Mouse (Mus musculus): ENCODE results near the gene Vsx2. TPM values are rescaled to one million over a fixed set of nuclear protein-coding genes. Genes with fewer than 3 reads are reported as not detected.

The Vsx2 gene
- polyA plus RNA-seq (2014; fragmentation: Nextera tagmentation; extraction: Ambion mirVana) = not detected in 2 replicates

GRCm38 (mm10) chr12:84569336-84569970 is at the start of gene Vsx2:
Gene Vsx2 (plus strand): TSS chr12:84569762.
- Histone ChIP-seq H3K4me2 (ENCODE audit: low read length) (peak within 1 kb of the TSS; percentile 39), H3K4me1 (ENCODE audit: control insufficient read depth in 2 of 2, insufficient read depth in 2 of 2, low read length in 2 of 2) (peaks cover 4 to 20% of the 10 kb centered on the region in 2 experiments; a peak in 3 of 4 replicates)
- WGBS = 4% methylated on average over 25 of the region's 25 CpGs

GRCm38 (mm10) chr12:84523728-84524127 is 45.8 kb upstream of the Vsx2 start:
- H3K4me2 ChIP-seq (ENCODE audit: low read length) = no peak overlapping the region
- no peaks in the 10 kb centered on the region for H3K9me3 ChIP-seq (ENCODE audit: control insufficient read depth, low read length)
- no peaks in the 10 kb centered on the region for H3K36me3 ChIP-seq (ENCODE audit: control insufficient read depth, insufficient read depth, low read length)
- H3K4me3 ChIP-seq (ENCODE audit: control insufficient read depth in 1 of 2, insufficient read depth in 1 of 2, low read depth in 1 of 2, low read length in 2 of 2) = no peak overlapping the region
- no peaks in the 10 kb centered on the region for H3K27me3 ChIP-seq (ENCODE audit: control insufficient read depth, insufficient read depth, low read length)
- no peak for ATAC-seq (ENCODE audit: insufficient number of reproducible peaks, insufficient read depth, low FRiP score, low read depth)
- H3K9ac ChIP-seq (ENCODE audit: low read length) = no peak overlapping the region
- H3K4me1 ChIP-seq (ENCODE audit: control insufficient read depth in 2 of 2, insufficient read depth in 2 of 2, low read length in 2 of 2) = no peaks in the 10 kb centered on the region; a peak in 1 of 4 replicates
- WGBS = 72% methylated on average over 3 of the region's 3 CpGs
- no peak overlapping the region for H3K27ac ChIP-seq (replicated peaks in 1 of 2; ENCODE audit: control insufficient read depth in 1 of 2, insufficient read depth in 1 of 2, low read depth in 2 of 2, low read length in 2 of 2)

More at GRCm38 (mm10) chr12:84569336-84569970, at the start of gene Vsx2:
- ATAC-seq (ENCODE audit: insufficient number of reproducible peaks, insufficient read depth, low FRiP score, low read depth) = 0 out of 2 replicates have a peak, but pooled peaks have one; percentile 28
- Histone ChIP-seq H3K9me3 (ENCODE audit: control insufficient read depth, low read length) (no peaks in the 10 kb centered on the region), H3K9ac (ENCODE audit: low read length) (no peak within 1 kb of the TSS), H3K27me3 (ENCODE audit: control insufficient read depth, insufficient read depth, low read length) (peaks cover 76% of the 10 kb centered on the region), H3K27ac (replicated peaks in 1 of 2; ENCODE audit: control insufficient read depth in 1 of 2, insufficient read depth in 1 of 2, low read depth in 2 of 2, low read length in 2 of 2) (no peak within 1 kb of the TSS), H3K4me3 (ENCODE audit: control insufficient read depth in 1 of 2, insufficient read depth in 1 of 2, low read depth in 1 of 2, low read length in 2 of 2) (peak within 1 kb of the TSS in 1 of 2 experiments; percentile 30; a peak in 2 of 4 replicates), H3K36me3 (ENCODE audit: control insufficient read depth, insufficient read depth, low read length) (no peaks in the 10 kb centered on the region)

- H3K27ac ChIP-seq (replicated peaks in 1 of 2; ENCODE audit: control insufficient read depth in 1 of 2, insufficient read depth in 1 of 2, low read depth in 2 of 2, low read length in 2 of 2) = no peak overlapping the region
- no peak overlapping the region for H3K4me3 ChIP-seq (ENCODE audit: control insufficient read depth in 1 of 2, insufficient read depth in 1 of 2, low read depth in 1 of 2, low read length in 2 of 2)
- 72% methylated on average over 11 of the region's 11 CpGs for WGBS
- H3K36me3 ChIP-seq (ENCODE audit: control insufficient read depth, insufficient read depth, low read length) = no peaks in the 10 kb centered on the region
- no peaks in the 10 kb centered on the region; a peak in 1 of 4 replicates for H3K4me1 ChIP-seq (ENCODE audit: control insufficient read depth in 2 of 2, insufficient read depth in 2 of 2, low read length in 2 of 2)
- H3K9me3 ChIP-seq (ENCODE audit: control insufficient read depth, low read length) = no peaks in the 10 kb centered on the region
- no peaks in the 10 kb centered on the region for H3K27me3 ChIP-seq (ENCODE audit: control insufficient read depth, insufficient read depth, low read length)
- H3K4me2 ChIP-seq (ENCODE audit: low read length) = no peak overlapping the region
- no peak overlapping the region for H3K9ac ChIP-seq (ENCODE audit: low read length)
- no peak for ATAC-seq (ENCODE audit: insufficient number of reproducible peaks, insufficient read depth, low FRiP score, low read depth)
Measured at GRCm38 (mm10) chr12:84524147-84525050, 45.2 kb upstream of the Vsx2 start.

GRCm38 (mm10) chr12:84525422-84525821 is 44.1 kb upstream of the Vsx2 start:
- Histone ChIP-seq H3K9me3 (ENCODE audit: control insufficient read depth, low read length) (no peaks in the 10 kb centered on the region), H3K27me3 (ENCODE audit: control insufficient read depth, insufficient read depth, low read length) (no peaks in the 10 kb centered on the region), H3K9ac (ENCODE audit: low read length) (no peak overlapping the region), H3K4me1 (ENCODE audit: control insufficient read depth in 2 of 2, insufficient read depth in 2 of 2, low read length in 2 of 2) (no peaks in the 10 kb centered on the region; a peak in 1 of 4 replicates), H3K4me3 (ENCODE audit: control insufficient read depth in 1 of 2, insufficient read depth in 1 of 2, low read depth in 1 of 2, low read length in 2 of 2) (no peak overlapping the region), H3K27ac (replicated peaks in 1 of 2; ENCODE audit: control insufficient read depth in 1 of 2, insufficient read depth in 1 of 2, low read depth in 2 of 2, low read length in 2 of 2) (no peak overlapping the region), H3K4me2 (ENCODE audit: low read length) (no peak overlapping the region), H3K36me3 (ENCODE audit: control insufficient read depth, insufficient read depth, low read length) (no peaks in the 10 kb centered on the region)
- whole genome bisulfite sequencing = 87% methylated on average over 12 of the region's 12 CpGs
- ATAC-seq (ENCODE audit: insufficient number of reproducible peaks, insufficient read depth, low FRiP score, low read depth) = no peak

- H3K36me3 ChIP-seq (ENCODE audit: control insufficient read depth, insufficient read depth, low read length) = peaks cover 18% of the 10 kb centered on the region; the same call in 1 of the 2 replicates
Measured at GRCm38 (mm10) chr12:84530426-84530825, 39.1 kb upstream of the Vsx2 start.

GRCm38 (mm10) chr12:84531906-84532829 is 37.4 kb upstream of the Vsx2 start:
- Histone ChIP-seq H3K4me1 (ENCODE audit: control insufficient read depth in 2 of 2, insufficient read depth in 2 of 2, low read length in 2 of 2) (0 out of 4 replicates have a peak, but pooled peaks cover 0 to 2% of the 10 kb centered on the region in 2 experiments), H3K4me3 (ENCODE audit: control insufficient read depth in 1 of 2, insufficient read depth in 1 of 2, low read depth in 1 of 2, low read length in 2 of 2) (no peak overlapping the region), H3K27me3 (ENCODE audit: control insufficient read depth, insufficient read depth, low read length) (no peaks in the 10 kb centered on the region), H3K27ac (replicated peaks in 1 of 2; ENCODE audit: control insufficient read depth in 1 of 2, insufficient read depth in 1 of 2, low read depth in 2 of 2, low read length in 2 of 2) (no peak overlapping the region), H3K9me3 (ENCODE audit: control insufficient read depth, low read length) (no peaks in the 10 kb centered on the region), H3K9ac (ENCODE audit: low read length) (no peak overlapping the region), H3K4me2 (ENCODE audit: low read length) (no peak overlapping the region), H3K36me3 (ENCODE audit: control insufficient read depth, insufficient read depth, low read length) (peaks cover 18% of the 10 kb centered on the region; the same call in 1 of the 2 replicates)
- ATAC-seq (ENCODE audit: insufficient number of reproducible peaks, insufficient read depth, low FRiP score, low read depth) = no peak
- whole genome bisulfite sequencing = 72% methylated on average over 13 of the region's 13 CpGs

More at GRCm38 (mm10) chr12:84530426-84530825, 39.1 kb upstream of the Vsx2 start:
- Histone ChIP-seq H3K27me3 (ENCODE audit: control insufficient read depth, insufficient read depth, low read length) (no peaks in the 10 kb centered on the region), H3K9ac (ENCODE audit: low read length) (no peak overlapping the region), H3K27ac (replicated peaks in 1 of 2; ENCODE audit: control insufficient read depth in 1 of 2, insufficient read depth in 1 of 2, low read depth in 2 of 2, low read length in 2 of 2) (no peak overlapping the region), H3K4me3 (ENCODE audit: control insufficient read depth in 1 of 2, insufficient read depth in 1 of 2, low read depth in 1 of 2, low read length in 2 of 2) (no peak overlapping the region), H3K9me3 (ENCODE audit: control insufficient read depth, low read length) (no peaks in the 10 kb centered on the region), H3K4me2 (ENCODE audit: low read length) (no peak overlapping the region), H3K4me1 (ENCODE audit: control insufficient read depth in 2 of 2, insufficient read depth in 2 of 2, low read length in 2 of 2) (peaks cover 0 to 2% of the 10 kb centered on the region in 2 experiments; a peak in 1 of 4 replicates)
- 78% methylated on average over 5 of the region's 5 CpGs for WGBS
- no peak for ATAC-seq (ENCODE audit: insufficient number of reproducible peaks, insufficient read depth, low FRiP score, low read depth)

GRCm38 (mm10) chr12:84532830-84533199 is 36.7 kb upstream of the Vsx2 start:
- 86% methylated on average over 8 of the region's 8 CpGs for WGBS
- ATAC-seq (ENCODE audit: insufficient number of reproducible peaks, insufficient read depth, low FRiP score, low read depth) = no peak
- 0 out of 4 replicates have a peak, but pooled peaks cover 0 to 2% of the 10 kb centered on the region in 2 experiments for H3K4me1 ChIP-seq (ENCODE audit: control insufficient read depth in 2 of 2, insufficient read depth in 2 of 2, low read length in 2 of 2)
- no peak overlapping the region for H3K4me3 ChIP-seq (ENCODE audit: control insufficient read depth in 1 of 2, insufficient read depth in 1 of 2, low read depth in 1 of 2, low read length in 2 of 2)
- H3K9me3 ChIP-seq (ENCODE audit: control insufficient read depth, low read length) = no peaks in the 10 kb centered on the region
- no peaks in the 10 kb centered on the region for H3K27me3 ChIP-seq (ENCODE audit: control insufficient read depth, insufficient read depth, low read length)
- no peak overlapping the region for H3K9ac ChIP-seq (ENCODE audit: low read length)
- H3K36me3 ChIP-seq (ENCODE audit: control insufficient read depth, insufficient read depth, low read length) = peaks cover 18% of the 10 kb centered on the region; the same call in 1 of the 2 replicates
- no peak overlapping the region for H3K27ac ChIP-seq (replicated peaks in 1 of 2; ENCODE audit: control insufficient read depth in 1 of 2, insufficient read depth in 1 of 2, low read depth in 2 of 2, low read length in 2 of 2)
- no peak overlapping the region for H3K4me2 ChIP-seq (ENCODE audit: low read length)
